Mouse (Mus musculus) adrenal gland, adult 18-20 months (tissue): ENCODE measurements around the gene Naa10. TPM values are rescaled to one million over a fixed set of nuclear protein-coding genes. Genes with fewer than 3 reads are reported as not detected.

Source experiments
- total RNA-seq, 2 experiments: library from RNA; stranded (reverse); gene quantifications; 1 replicate in 1 of 2; 2 replicates in 1 of 2; pipeline ENCODE4 v1.2.3; 2021

Naa10 gene
- total RNA-seq, 2 experiments from 2014 or later: 80.3 to 83.2 TPM

Other genes with a start within 250 kb of the Naa10 start
- 10 to 100 TPM; 74.5 to 97.7 TPM for gene Slc6a8, start 248.8 kb downstream of the Naa10 start, total RNA-seq
- gene Bcap31, start 205.8 kb downstream of the Naa10 start, total RNA-seq: 100 to 1,000 TPM; 289 to 309 TPM
- 10 to 100 TPM; 24.0 to 24.3 TPM for gene Abcd1, start 205.3 kb downstream of the Naa10 start, total RNA-seq
- under 1 TPM; 0.30 to 0.61 TPM for gene Plxnb3, start 164.9 kb downstream of the Naa10 start, total RNA-seq
- gene Srpk3, start 147.5 kb downstream of the Naa10 start, total RNA-seq: under 1 TPM in 1 of 2 experiments, not detected in 1; 0.74 TPM
- 100 to 1,000 TPM; 495 to 693 TPM for gene Idh3g, start 135.0 kb downstream of the Naa10 start, total RNA-seq
- gene Ssr4, start 134.9 kb downstream of the Naa10 start, total RNA-seq: 100 to 1,000 TPM; 138 to 158 TPM
- 1 to 10 TPM; 4.0 to 5.3 TPM for gene Pdzd4, start 97.0 kb downstream of the Naa10 start, total RNA-seq
- not detected for gene Avpr2, start 29.8 kb downstream of the Naa10 start, total RNA-seq
- gene L1cam, start 25.8 kb downstream of the Naa10 start, total RNA-seq: 10 to 100 TPM in 1 of 2 experiments, 1 to 10 TPM in 1; 7.0 to 13.8 TPM
- gene Arhgap4, start 74 bp downstream of the Naa10 start, total RNA-seq: 1 to 10 TPM; 3.1 to 4.2 TPM
- 10 to 100 TPM; 22.0 to 29.6 TPM for gene Renbp, start 8.9 kb upstream of the Naa10 start, total RNA-seq
- gene Hcfc1, start 44.4 kb upstream of the Naa10 start, total RNA-seq: 10 to 100 TPM; 47.7 to 49.5 TPM
- gene Irak1, start 102.0 kb upstream of the Naa10 start, total RNA-seq: 100 to 1,000 TPM; 116 to 120 TPM
- gene Opn1mw, start 205.5 kb upstream of the Naa10 start, total RNA-seq: not detected
- gene Mecp2, start 213.4 kb upstream of the Naa10 start, total RNA-seq: 10 to 100 TPM; 31.5 to 34.5 TPM
- gene Tex28, start 245.9 kb upstream of the Naa10 start, total RNA-seq: not detected